Mouse (Mus musculus): ENCODE data around the gene Atg13. TPM values are rescaled to one million over a fixed set of nuclear protein-coding genes. Genes with fewer than 3 reads are reported as not detected.

Gene Atg13
- total RNA-seq, 1 experiment, result 18.7 TPM

GRCm38 (mm10) chr2:91711256-91711925 is 1.0 kb upstream of the Atg13 start:
- H3K4me1 ChIP-seq (ENCODE audit: control insufficient read depth in 2 of 2, insufficient read depth in 2 of 2, low read length in 2 of 2, poor library complexity in 1 of 2), result peaks cover 0 to 3% of the 10 kb centered on the region in 2 experiments; a peak in 1 of 4 replicates
- peak overlapping the region; percentile 85 for H3K27ac ChIP-seq (ENCODE audit: insufficient read depth, low read depth, low read length, poor library complexity, severe bottlenecking)
- H3K9ac ChIP-seq (ENCODE audit: insufficient read depth, low read depth, low read length, poor library complexity, severe bottlenecking), result peak overlapping the region; percentile 94
- in situ Hi-C loops (cut with MboI; ENCODE audit: low sequenced_read_pairs in 2 of 2, unreplicated experiment in 2 of 2), result no loop called here
- TF ChIP-seq HCFC1 (IDR thresholded peaks at IDR 0.05; ENCODE audit: borderline replicate concordance, insufficient read depth, low read length) (no peak), CHD2 (IDR thresholded peaks at IDR 0.05; ENCODE audit: low read depth, low read length) (no peak), MAFK (IDR thresholded peaks at IDR 0.05; ENCODE audit: insufficient read depth, low read depth, low read length) (no peak), ZNF384 (IDR thresholded peaks at IDR 0.05; ENCODE audit: low read depth, low read length) (no peak), ZC3H11A (IDR thresholded peaks at IDR 0.05; ENCODE audit: borderline replicate concordance, low read depth, low read length) (no peak)
- H3K9me3 ChIP-seq (ENCODE audit: control insufficient read depth, insufficient read depth, low read depth, low read length), result no peaks in the 10 kb centered on the region
- peak overlapping the region; percentile 85 to 95 for H3K4me3 ChIP-seq (ENCODE audit: insufficient read depth in 1 of 2, low read depth in 1 of 2, low read length in 2 of 2, poor library complexity in 1 of 2, severe bottlenecking in 1 of 2)
- H3K36me3 ChIP-seq (ENCODE audit: control insufficient read depth, insufficient read depth, low read length, poor library complexity, severe bottlenecking), result peaks cover 8% of the 10 kb centered on the region; the same call in 1 of the 2 replicates
- no peak for DNase-seq (ENCODE audit: low read depth, low spot score)

DNA sequence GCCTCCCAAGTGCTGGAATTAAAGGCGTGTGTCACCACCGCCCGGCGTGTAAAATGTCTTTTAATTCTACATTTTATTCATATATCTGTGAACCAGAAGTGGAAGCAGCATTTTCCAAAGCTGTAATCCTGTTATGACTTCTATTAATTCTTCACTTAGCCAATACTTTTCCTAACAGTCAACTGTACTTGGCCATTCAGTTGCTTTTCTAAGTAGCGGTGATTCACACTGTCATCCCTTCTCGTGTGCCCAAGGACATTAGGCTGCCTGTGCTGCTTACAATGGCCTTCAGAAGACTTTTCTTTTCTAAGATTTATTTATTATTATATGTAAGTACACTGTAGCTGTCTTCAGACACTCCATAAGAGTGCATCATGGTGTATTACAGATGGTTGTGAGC is 2.0 kb downstream of the Atg13 start:
- Histone ChIP-seq H3K9ac (ENCODE audit: insufficient read depth, low read depth, low read length, poor library complexity, severe bottlenecking) (no peak overlapping the region), H3K4me3 (ENCODE audit: insufficient read depth in 1 of 2, low read depth in 1 of 2, low read length in 2 of 2, poor library complexity in 1 of 2, severe bottlenecking in 1 of 2) (no peak overlapping the region), H3K36me3 (ENCODE audit: control insufficient read depth, insufficient read depth, low read length, poor library complexity, severe bottlenecking) (peaks cover 6% of the 10 kb centered on the region; the same call in 1 of the 2 replicates), H3K4me1 (ENCODE audit: control insufficient read depth in 2 of 2, insufficient read depth in 2 of 2, low read length in 2 of 2, poor library complexity in 1 of 2) (peaks cover 5 to 8% of the 10 kb centered on the region in 2 experiments; a peak in 3 of 4 replicates), H3K27ac (ENCODE audit: insufficient read depth, low read depth, low read length, poor library complexity, severe bottlenecking) (no peak overlapping the region), H3K9me3 (ENCODE audit: control insufficient read depth, insufficient read depth, low read depth, low read length) (no peaks in the 10 kb centered on the region)
- no peak for DNase-seq (ENCODE audit: low read depth, low spot score)
- in situ Hi-C loops (cut with MboI; ENCODE audit: low sequenced_read_pairs in 2 of 2, unreplicated experiment in 2 of 2), result no loop called here
- TF ChIP-seq MAFK (IDR thresholded peaks at IDR 0.05; ENCODE audit: insufficient read depth, low read depth, low read length), result no peak
- no peak for TF ChIP-seq HCFC1 (IDR thresholded peaks at IDR 0.05; ENCODE audit: borderline replicate concordance, insufficient read depth, low read length)

DNA sequence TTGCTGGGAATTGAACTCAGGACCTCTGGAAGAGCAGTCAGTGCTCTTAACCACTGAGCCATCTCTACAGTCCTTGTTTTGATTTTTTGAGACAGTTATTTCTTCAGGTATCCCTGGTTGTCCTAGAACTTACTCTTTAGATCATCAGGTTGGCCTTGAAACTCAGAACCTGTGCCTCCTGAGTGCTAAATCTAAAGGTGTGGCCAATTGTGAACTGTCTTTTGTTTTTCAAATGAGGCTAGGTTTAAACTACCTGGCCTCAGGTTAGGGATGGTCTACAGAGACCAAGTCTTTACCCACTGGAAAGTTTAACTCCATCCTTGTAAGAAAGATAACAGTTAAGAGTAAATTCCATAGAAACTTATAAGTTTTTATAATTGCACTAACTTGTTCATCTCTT is 3.9 kb downstream of the Atg13 start:
- TF ChIP-seq ZC3H11A (IDR thresholded peaks at IDR 0.05; ENCODE audit: borderline replicate concordance, low read depth, low read length), result no peak
- TF ChIP-seq MAFK (IDR thresholded peaks at IDR 0.05; ENCODE audit: insufficient read depth, low read depth, low read length), result no peak
- TF ChIP-seq ZNF384 (IDR thresholded peaks at IDR 0.05; ENCODE audit: low read depth, low read length), result no peak
- no peak for TF ChIP-seq CHD2 (IDR thresholded peaks at IDR 0.05; ENCODE audit: low read depth, low read length)
- TF ChIP-seq HCFC1 (IDR thresholded peaks at IDR 0.05; ENCODE audit: borderline replicate concordance, insufficient read depth, low read length), result no peak
- Histone ChIP-seq H3K9me3 (ENCODE audit: control insufficient read depth, insufficient read depth, low read depth, low read length) (no peaks in the 10 kb centered on the region), H3K36me3 (ENCODE audit: control insufficient read depth, insufficient read depth, low read length, poor library complexity, severe bottlenecking) (no peaks in the 10 kb centered on the region), H3K9ac (ENCODE audit: insufficient read depth, low read depth, low read length, poor library complexity, severe bottlenecking) (no peak overlapping the region), H3K27ac (ENCODE audit: insufficient read depth, low read depth, low read length, poor library complexity, severe bottlenecking) (peak overlapping the region; percentile 88; the same call in 1 of the 2 replicates), H3K4me3 (ENCODE audit: insufficient read depth in 1 of 2, low read depth in 1 of 2, low read length in 2 of 2, poor library complexity in 1 of 2, severe bottlenecking in 1 of 2) (no peak overlapping the region), H3K4me1 (ENCODE audit: control insufficient read depth in 2 of 2, insufficient read depth in 2 of 2, low read length in 2 of 2, poor library complexity in 1 of 2) (peaks cover 2 to 8% of the 10 kb centered on the region in 2 experiments; a peak in 3 of 4 replicates)
- no peak for DNase-seq (ENCODE audit: low read depth, low spot score)
- in situ Hi-C loops (cut with MboI; ENCODE audit: low sequenced_read_pairs in 2 of 2, unreplicated experiment in 2 of 2), result no loop called here

DNA sequence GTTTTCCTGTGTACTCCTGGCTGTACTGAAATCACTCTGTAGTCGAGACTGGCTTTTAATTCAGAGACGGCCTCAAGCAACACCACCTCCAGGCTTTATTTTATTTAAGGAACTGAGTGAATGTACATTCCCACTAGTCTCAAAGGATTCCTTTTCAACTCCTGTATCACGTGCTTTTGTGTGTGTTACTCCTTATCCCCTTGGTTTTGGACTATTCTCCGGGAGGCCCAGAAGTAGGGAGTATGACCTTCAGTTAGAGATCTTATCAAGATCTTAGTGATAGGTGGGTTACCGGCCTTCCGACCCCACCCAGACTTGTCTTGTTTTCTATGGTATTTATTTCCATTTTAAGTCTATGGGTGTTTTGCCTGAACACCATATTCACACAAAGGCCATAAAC is 4.6 kb downstream of the Atg13 start:
- peak overlapping the region; percentile 57; the same call in 1 of the 2 replicates for H3K9ac ChIP-seq (ENCODE audit: insufficient read depth, low read depth, low read length, poor library complexity, severe bottlenecking)
- in situ Hi-C loops (cut with MboI; ENCODE audit: low sequenced_read_pairs in 2 of 2, unreplicated experiment in 2 of 2), result no loop called here
- no peaks in the 10 kb centered on the region for H3K36me3 ChIP-seq (ENCODE audit: control insufficient read depth, insufficient read depth, low read length, poor library complexity, severe bottlenecking)
- no peaks in the 10 kb centered on the region for H3K9me3 ChIP-seq (ENCODE audit: control insufficient read depth, insufficient read depth, low read depth, low read length)
- peak overlapping the region; percentile 88; the same call in 1 of the 2 replicates for H3K27ac ChIP-seq (ENCODE audit: insufficient read depth, low read depth, low read length, poor library complexity, severe bottlenecking)
- H3K4me3 ChIP-seq (ENCODE audit: insufficient read depth in 1 of 2, low read depth in 1 of 2, low read length in 2 of 2, poor library complexity in 1 of 2, severe bottlenecking in 1 of 2), result peak overlapping the region in 1 of 2 experiments; percentile 38; a peak in 2 of 4 replicates
- no peak for TF ChIP-seq HCFC1 (IDR thresholded peaks at IDR 0.05; ENCODE audit: borderline replicate concordance, insufficient read depth, low read length)
- no peak for TF ChIP-seq MAFK (IDR thresholded peaks at IDR 0.05; ENCODE audit: insufficient read depth, low read depth, low read length)
- no peak for TF ChIP-seq ZNF384 (IDR thresholded peaks at IDR 0.05; ENCODE audit: low read depth, low read length)
- TF ChIP-seq CHD2 (IDR thresholded peaks at IDR 0.05; ENCODE audit: low read depth, low read length), result no peak
- TF ChIP-seq ZC3H11A (IDR thresholded peaks at IDR 0.05; ENCODE audit: borderline replicate concordance, low read depth, low read length), result no peak
- DNase-seq (ENCODE audit: low read depth, low spot score), result no peak
- H3K4me1 ChIP-seq (ENCODE audit: control insufficient read depth in 2 of 2, insufficient read depth in 2 of 2, low read length in 2 of 2, poor library complexity in 1 of 2), result peaks cover 2 to 8% of the 10 kb centered on the region in 2 experiments; a peak in 3 of 4 replicates
